ENCODE assay signal across 8 mouse cellular contexts in genomic region chr5:134583006-134583883, GRCm38 (mm10). TPM values are rescaled to one million over a fixed set of nuclear protein-coding genes. Genes with fewer than 3 reads are reported as not detected.
DNase-seq lines count a peak whose midpoint lies in the region; ATAC-seq and TF ChIP-seq lines count a peak whose summit lies in the region.

No protein-coding gene starts in this region.

- WGBS in heart, postnatal 0 days, result 34% methylated on average over 15 of the region's 15 CpGs
- 16% methylated on average over 15 of the region's 15 CpGs for whole genome bisulfite sequencing in bone marrow, adult 2 months
- 27% methylated on average over 15 of the region's 15 CpGs for WGBS in hindbrain, postnatal 0 days
- WGBS in midbrain, embryonic 12.5 days, result 33% methylated on average over 15 of the region's 15 CpGs

- peak overlapping the region; percentile 46; the same call in 1 of the 2 replicates for H3K27ac ChIP-seq in heart, postnatal 0 days (ENCODE audit: low read depth)
- H3K27ac ChIP-seq in bone marrow, adult 2 months (ENCODE audit: control insufficient read depth, insufficient read depth, low read depth, low read length, poor library complexity), result peak overlapping the region; percentile 51
- H3K27ac ChIP-seq in hindbrain, postnatal 0 days, result no peak overlapping the region; the same call in 1 of the 2 replicates
- H3K27ac ChIP-seq in midbrain, embryonic 12.5 days (replicated peaks), result no peak overlapping the region

- TF ChIP-seq EP300 in heart, postnatal 0 days (IDR thresholded peaks at IDR 0.05; ENCODE audit: low read depth), result no peak

- no peak for TF ChIP-seq POLR2A in bone marrow, adult 2 months (IDR thresholded peaks at IDR 0.05; ENCODE audit: borderline replicate concordance, control insufficient read depth, low read depth, low read length)

- H3K4me1 ChIP-seq in heart, postnatal 0 days (ENCODE audit: control insufficient read depth, insufficient read depth), result peaks cover 9% of the 10 kb centered on the region
- peaks cover 2% of the 10 kb centered on the region; the same call in 1 of the 2 replicates for H3K4me1 ChIP-seq in bone marrow, adult 2 months (ENCODE audit: control insufficient read depth, insufficient read depth, low read length)
- peaks cover 5% of the 10 kb centered on the region for H3K4me1 ChIP-seq in hindbrain, postnatal 0 days (ENCODE audit: insufficient read depth, low read length)
- H3K4me1 ChIP-seq in midbrain, embryonic 12.5 days, result peaks cover 14% of the 10 kb centered on the region

- H3K4me2 ChIP-seq in heart, postnatal 0 days (ENCODE audit: low read depth, low read length), result peak overlapping the region; percentile 87
- H3K4me2 ChIP-seq in hindbrain, postnatal 0 days (ENCODE audit: low read depth, low read length), result peak overlapping the region; percentile 83
- H3K4me2 ChIP-seq in midbrain, embryonic 12.5 days (replicated peaks), result peak overlapping the region; percentile 86

- no peaks in the 10 kb centered on the region for H3K9me3 ChIP-seq in heart, postnatal 0 days (replicated peaks; ENCODE audit: control insufficient read depth, low read length)
- H3K9me3 ChIP-seq in hindbrain, postnatal 0 days (ENCODE audit: low read length), result no peaks in the 10 kb centered on the region
- H3K9me3 ChIP-seq in midbrain, embryonic 12.5 days, result no peaks in the 10 kb centered on the region

- H3K4me3 ChIP-seq in heart, postnatal 0 days (ENCODE audit: low read depth, low read length), result peak overlapping the region; percentile 82
- H3K4me3 ChIP-seq in bone marrow, adult 2 months (replicated peaks; ENCODE audit: control insufficient read depth, low read depth, low read length), result peak overlapping the region; percentile 95
- H3K4me3 ChIP-seq in hindbrain, postnatal 0 days (ENCODE audit: low read length), result peak overlapping the region; percentile 65
- peak overlapping the region; percentile 92 for H3K4me3 ChIP-seq in midbrain, embryonic 12.5 days

- H3K27me3 ChIP-seq in heart, postnatal 0 days (ENCODE audit: control insufficient read depth, insufficient read depth, low read length), result no peaks in the 10 kb centered on the region
- H3K27me3 ChIP-seq in hindbrain, postnatal 0 days (ENCODE audit: insufficient read depth, low read length), result no peaks in the 10 kb centered on the region
- no peaks in the 10 kb centered on the region for H3K27me3 ChIP-seq in midbrain, embryonic 12.5 days

- no peak for DNase-seq in heart, postnatal 0 days (ENCODE audit: low spot score)
- no peak for DNase-seq in heart, postnatal 36 days
- no peak for DNase-seq in hindbrain, postnatal 0 days (ENCODE audit: low spot score)
- no peak for DNase-seq in layer of hippocampus, adult 11-12 months (ENCODE audit: low spot score)
- DNase-seq in left cerebral cortex, adult 18-20 months (ENCODE audit: low spot score in 2 of 2), result no peak
- no peak for DNase-seq in right cerebral cortex, postnatal 10 days (ENCODE audit: low spot score in 2 of 2)

- H3K9ac ChIP-seq in heart, postnatal 0 days (replicated peaks; ENCODE audit: low read depth, low read length), result peak overlapping the region; percentile 60
- H3K9ac ChIP-seq in hindbrain, postnatal 0 days (replicated peaks; ENCODE audit: low read length), result peak overlapping the region; percentile 59
- H3K9ac ChIP-seq in midbrain, embryonic 12.5 days (replicated peaks), result peak overlapping the region; percentile 84

- 0 out of 2 replicates have a peak, but pooled peaks have one; percentile 2 for TF ChIP-seq CTCF in heart, postnatal 0 days (IDR thresholded peaks at IDR 0.05; ENCODE audit: low read depth)
- TF ChIP-seq CTCF in bone marrow, adult 2 months (IDR thresholded peaks at IDR 0.05; ENCODE audit: control insufficient read depth, insufficient read depth, low read length), result no peak
- no peak; the same call in 1 of the 2 replicates for TF ChIP-seq CTCF in hindbrain, postnatal 0 days (IDR thresholded peaks at IDR 0.05; ENCODE audit: low read depth)

- no peak for ATAC-seq in heart, postnatal 0 days (ENCODE audit: insufficient read depth, low read depth)
- 0 out of 2 replicates have a peak, but pooled peaks have one; percentile 19 for ATAC-seq in hindbrain, postnatal 0 days
- no peak for ATAC-seq in midbrain, embryonic 12.5 days (ENCODE audit: low FRiP score, low read depth)

- 0 out of 2 replicates have a peak, but pooled peaks cover 4% of the 10 kb centered on the region for H3K36me3 ChIP-seq in heart, postnatal 0 days (replicated peaks; ENCODE audit: control insufficient read depth, insufficient read depth, low read length)
- H3K36me3 ChIP-seq in hindbrain, postnatal 0 days (ENCODE audit: insufficient read depth, low read length), result no peaks in the 10 kb centered on the region
- H3K36me3 ChIP-seq in midbrain, embryonic 12.5 days, result peaks cover 22% of the 10 kb centered on the region

- intact Hi-C loops in heart, postnatal 36 days (cut with DNase I), result loop anchor here (2.0 to 5.0 kb wide), 2 partner anchors 88 to 196 kb away; no protein-coding TSS in a partner anchor

RNA-seq across cellular contexts. Expression of gene Rfc2, which starts 2.1 kb away (rescaled TPM):
- total RNA-seq in heart, postnatal 0 days (2014; rRNA removed; ENCODE audit: low replicate concordance), result 53.1 and 64.6 TPM in 2 replicates
- polyA plus RNA-seq in heart, postnatal 0 days (2015; fragmentation: Nextera tagmentation; extraction: Ambion mirVana), result 92.1 and 99.5 TPM in 2 replicates
- total RNA-seq in heart, postnatal 36 days (2021), result 10 to 100 TPM; 23.4 to 23.9 TPM
- 158 and 241 TPM in 2 replicates for polyA plus RNA-seq in bone marrow, adult 2 months (2011; ENCODE audit: insufficient read depth, insufficient read length, low replicate concordance, missing spikeins)
- 50.9 and 76.3 TPM in 2 replicates for total RNA-seq in hindbrain, postnatal 0 days (2014; rRNA removed)
- polyA plus RNA-seq in hindbrain, postnatal 0 days (2015; fragmentation: Nextera tagmentation; extraction: Ambion mirVana), result 164 and 168 TPM in 2 replicates
- polyA plus RNA-seq in midbrain, embryonic 12.5 days (2016; fragmentation: Nextera tagmentation; extraction: Ambion mirVana), result 264 and 268 TPM in 2 replicates
- 10 to 100 TPM; 54.9 to 64.6 TPM for total RNA-seq in left cerebral cortex, adult 18-20 months (2021)

RNA-seq across cellular contexts. Expression of gene Syna, which starts 23.3 kb away (rescaled TPM):
- total RNA-seq in heart, postnatal 0 days (2014; rRNA removed; ENCODE audit: low replicate concordance), result not detected in 2 replicates
- not detected in 2 replicates for polyA plus RNA-seq in heart, postnatal 0 days (2015; fragmentation: Nextera tagmentation; extraction: Ambion mirVana)
- not detected for total RNA-seq in heart, postnatal 36 days (2021)
- not detected in 2 replicates for polyA plus RNA-seq in bone marrow, adult 2 months (2011; ENCODE audit: insufficient read depth, insufficient read length, low replicate concordance, missing spikeins)
- not detected in 2 replicates for total RNA-seq in hindbrain, postnatal 0 days (2014; rRNA removed)
- polyA plus RNA-seq in hindbrain, postnatal 0 days (2015; fragmentation: Nextera tagmentation; extraction: Ambion mirVana), result 0.81 TPM in 2 replicates
- polyA plus RNA-seq in midbrain, embryonic 12.5 days (2016; fragmentation: Nextera tagmentation; extraction: Ambion mirVana), result 0.13 and 0.29 TPM in 2 replicates
- total RNA-seq in left cerebral cortex, adult 18-20 months (2021), result under 1 TPM in 1 of 2 experiments, not detected in 1; 0.21 TPM

RNA-seq across cellular contexts. Expression of gene Clip2, which starts 31.0 kb away (rescaled TPM):
- 11.3 and 14.0 TPM in 2 replicates for total RNA-seq in heart, postnatal 0 days (2014; rRNA removed; ENCODE audit: low replicate concordance)
- 0.86 and 0.87 TPM in 2 replicates for polyA plus RNA-seq in heart, postnatal 0 days (2015; fragmentation: Nextera tagmentation; extraction: Ambion mirVana)
- 1 to 10 TPM; 6.4 to 7.5 TPM for total RNA-seq in heart, postnatal 36 days (2021)
- 5.6 and 7.9 TPM in 2 replicates for polyA plus RNA-seq in bone marrow, adult 2 months (2011; ENCODE audit: insufficient read depth, insufficient read length, low replicate concordance, missing spikeins)
- total RNA-seq in hindbrain, postnatal 0 days (2014; rRNA removed), result 133 and 150 TPM in 2 replicates
- 10.7 and 10.9 TPM in 2 replicates for polyA plus RNA-seq in hindbrain, postnatal 0 days (2015; fragmentation: Nextera tagmentation; extraction: Ambion mirVana)
- 11.4 and 11.9 TPM in 2 replicates for polyA plus RNA-seq in midbrain, embryonic 12.5 days (2016; fragmentation: Nextera tagmentation; extraction: Ambion mirVana)
- total RNA-seq in left cerebral cortex, adult 18-20 months (2021), result 100 to 1,000 TPM; 116 to 119 TPM

RNA-seq across cellular contexts. Expression of gene Lat2, which starts 31.6 kb away (rescaled TPM):
- total RNA-seq in heart, postnatal 0 days (2014; rRNA removed; ENCODE audit: low replicate concordance), result 0.97 and 10.7 TPM in 2 replicates
- 1.9 and 2.8 TPM in 2 replicates for polyA plus RNA-seq in heart, postnatal 0 days (2015; fragmentation: Nextera tagmentation; extraction: Ambion mirVana)
- total RNA-seq in heart, postnatal 36 days (2021), result 1 to 10 TPM; 1.6 to 2.2 TPM
- 29.7 and 70.2 TPM in 2 replicates for polyA plus RNA-seq in bone marrow, adult 2 months (2011; ENCODE audit: insufficient read depth, insufficient read length, low replicate concordance, missing spikeins)
- total RNA-seq in hindbrain, postnatal 0 days (2014; rRNA removed), result 0.93 and 2.8 TPM in 2 replicates
- 1.6 and 4.8 TPM in 2 replicates for polyA plus RNA-seq in hindbrain, postnatal 0 days (2015; fragmentation: Nextera tagmentation; extraction: Ambion mirVana)
- 3.4 and 3.6 TPM in 2 replicates for polyA plus RNA-seq in midbrain, embryonic 12.5 days (2016; fragmentation: Nextera tagmentation; extraction: Ambion mirVana)
- 1 to 10 TPM; 1.6 to 3.3 TPM for total RNA-seq in left cerebral cortex, adult 18-20 months (2021)

RNA-seq across cellular contexts. Expression of gene Eif4h, which starts 56.0 kb away (rescaled TPM):
- total RNA-seq in heart, postnatal 0 days (2014; rRNA removed; ENCODE audit: low replicate concordance), result 430 and 516 TPM in 2 replicates
- 230 and 241 TPM in 2 replicates for polyA plus RNA-seq in heart, postnatal 0 days (2015; fragmentation: Nextera tagmentation; extraction: Ambion mirVana)
- total RNA-seq in heart, postnatal 36 days (2021), result 100 to 1,000 TPM; 143 to 145 TPM
- 90.3 and 101 TPM in 2 replicates for polyA plus RNA-seq in bone marrow, adult 2 months (2011; ENCODE audit: insufficient read depth, insufficient read length, low replicate concordance, missing spikeins)
- 472 and 489 TPM in 2 replicates for total RNA-seq in hindbrain, postnatal 0 days (2014; rRNA removed)
- polyA plus RNA-seq in hindbrain, postnatal 0 days (2015; fragmentation: Nextera tagmentation; extraction: Ambion mirVana), result 298 and 304 TPM in 2 replicates
- polyA plus RNA-seq in midbrain, embryonic 12.5 days (2016; fragmentation: Nextera tagmentation; extraction: Ambion mirVana), result 441 and 455 TPM in 2 replicates
- 100 to 1,000 TPM; 322 to 329 TPM for total RNA-seq in left cerebral cortex, adult 18-20 months (2021)

Comparison
In these comparisons a context has a peak if more than half of its experiments do, and no peak if none do; other contexts are left out.
1. H3K27ac ChIP-seq: peak in heart, postnatal 0 days (single experiment) and bone marrow, adult 2 months (single experiment); none in hindbrain, postnatal 0 days (single experiment) and midbrain, embryonic 12.5 days (single experiment).
2. Peak in every context shown above with its lines, with median percentiles within 50 percentile points of each other: H3K4me2 ChIP-seq, H3K4me3 ChIP-seq and H3K9ac ChIP-seq.